Mouse (Mus musculus) heart, embryonic 13.5 days (tissue): Measurements from ENCODE around the gene Rgs5. TPM values are rescaled to one million over a fixed set of nuclear protein-coding genes. Genes with fewer than 3 reads are reported as not detected.

Experiments used
- ATAC-seq: fragments of 200-750 bp; cut with Nextera tagmentation; 2 replicates; pipeline ENCODE4 v1.8.0; 2017; ENCODE audit warnings: moderate TSS enrichment; ENCODE audit not compliant: insufficient number of reproducible peaks, low FRiP score, low TSS enrichment; ENCODE audit errors: extremely low read depth
- H3K27ac ChIP-seq: fragments of 300-500 bp; sonication (generic); replicated peaks from 2 replicates; pipeline ENCODE4 v1.5.1; 2015; ENCODE audit warnings: moderate library complexity, mild to moderate bottlenecking, inconsistent platforms
- H3K27me3 ChIP-seq: fragments of 300-500 bp; sonication (generic); replicated peaks from 2 replicates; pipeline ENCODE4 v1.6.1; 2015; ENCODE audit warnings: mild to moderate bottlenecking, inconsistent platforms
- H3K36me3 ChIP-seq: fragments of 300-500 bp; sonication (generic); 2 replicates; pipeline ENCODE4 v1.6.1; 2015; ENCODE audit warnings: mild to moderate bottlenecking, inconsistent platforms
- H3K4me1 ChIP-seq: fragments of 300-500 bp; sonication (generic); 2 replicates; pipeline ENCODE4 v1.6.1; 2015; ENCODE audit warnings: inconsistent platforms
- H3K4me2 ChIP-seq: fragments of 300-500 bp; sonication (generic); 2 replicates; pipeline ENCODE4 v1.6.1; 2015; ENCODE audit warnings: inconsistent platforms, mild to moderate bottlenecking, moderate library complexity
- H3K4me3 ChIP-seq: fragments of 300-500 bp; sonication (generic); 2 replicates; pipeline ENCODE4 v1.5.1; 2015; ENCODE audit warnings: moderate library complexity, mild to moderate bottlenecking, inconsistent platforms
- H3K9ac ChIP-seq: fragments of 300-500 bp; sonication (generic); 2 replicates; pipeline ENCODE4 v1.6.1; 2015; ENCODE audit warnings: inconsistent platforms, mild to moderate bottlenecking, moderate library complexity
- H3K9me3 ChIP-seq: fragments of 300-500 bp; sonication (generic); 2 replicates; pipeline ENCODE4 v1.6.1; 2016; ENCODE audit warnings: inconsistent platforms
- WGBS: fragments of 180-500 bp; shearing (Covaris S2); methylation state at CpG from one replicate; pipeline ENCODE4 v1.1.7; 2015; ENCODE audit warnings: mixed read lengths; 5-methylcytosine and 5-hydroxymethylcytosine counted together
- polyA plus RNA-seq: library from polyadenylated mRNA; unstranded; fragments of >200 nt; fragmentation: Nextera tagmentation; extraction: Ambion mirVana; gene quantifications from 2 replicates; pipeline ENCODE4 v1.2.1, GENCODE M21; 2015

Rgs5 gene
- polyA plus RNA-seq, 1 experiment from 2014 or later, result 4.6 TPM

- Histone ChIP-seq H3K4me2 (no peak overlapping the region), H3K4me3 (no peak overlapping the region), H3K27me3 (no peaks in the 10 kb centered on the region), H3K9ac (no peak overlapping the region), H3K27ac (no peak overlapping the region), H3K36me3 (no peaks in the 10 kb centered on the region), H3K4me1 (no peaks in the 10 kb centered on the region), H3K9me3 (no peaks in the 10 kb centered on the region)
- WGBS, result 78% methylated on average over 7 of the region's 7 CpGs
- ATAC-seq, result no peak
These were observed 75.3 kb downstream of the Rgs5 start for GRCm38 (mm10) chr1:169730599-169731100.

- Histone ChIP-seq H3K4me1 (no peaks in the 10 kb centered on the region), H3K9me3 (no peaks in the 10 kb centered on the region), H3K4me3 (no peak overlapping the region), H3K27ac (no peak overlapping the region), H3K27me3 (no peaks in the 10 kb centered on the region), H3K9ac (no peak overlapping the region), H3K4me2 (no peak overlapping the region), H3K36me3 (no peaks in the 10 kb centered on the region)
- WGBS, result 68% methylated on average over 6 of the region's 6 CpGs
- ATAC-seq, result no peak
These were observed 80.8 kb downstream of the Rgs5 start for GRCm38 (mm10) chr1:169736139-169736538.

- Histone ChIP-seq H3K27ac (no peak overlapping the region), H3K9me3 (no peaks in the 10 kb centered on the region), H3K4me1 (no peaks in the 10 kb centered on the region), H3K4me2 (no peak overlapping the region), H3K27me3 (no peaks in the 10 kb centered on the region), H3K4me3 (no peak overlapping the region), H3K36me3 (no peaks in the 10 kb centered on the region), H3K9ac (no peak overlapping the region)
- ATAC-seq, result no peak
- WGBS, result 79% methylated on average over 6 of the region's 6 CpGs
These were observed 81.9 kb downstream of the Rgs5 start for GRCm38 (mm10) chr1:169737231-169737630.

GRCm38 (mm10) chr1:169741147-169741546 lies 85.8 kb downstream of the Rgs5 start:
- H3K4me1 ChIP-seq, result no peaks in the 10 kb centered on the region
- no peak for ATAC-seq
- no peak overlapping the region for H3K4me3 ChIP-seq
- H3K27ac ChIP-seq, result no peak overlapping the region
- peaks cover 2% of the 10 kb centered on the region; the same call in 1 of the 2 replicates for H3K36me3 ChIP-seq
- no peaks in the 10 kb centered on the region for H3K27me3 ChIP-seq
- H3K9ac ChIP-seq, result no peak overlapping the region
- H3K4me2 ChIP-seq, result no peak overlapping the region
- WGBS, result 82% methylated on average over 5 of the region's 5 CpGs
- no peaks in the 10 kb centered on the region for H3K9me3 ChIP-seq

Other genes with a start within 250 kb of the Rgs5 start
- gene Nuf2, start 124.0 kb upstream of the Rgs5 start, polyA plus RNA-seq, result 41.5 and 43.6 TPM in 2 replicates
- 3.4 and 3.5 TPM in 2 replicates for gene Rgs4, start 92.1 kb downstream of the Rgs5 start, polyA plus RNA-seq